Mouse (Mus musculus) MEL (cell line): ENCODE data around the gene Racgap1. TPM values are rescaled to one million over a fixed set of nuclear protein-coding genes. Genes with fewer than 3 reads are reported as not detected.

Experiments
- DNase-seq: peaks from one replicate; pipeline ENCODE4 v3.0.0; 2011; ENCODE audit warnings: low read depth, low spot score
- H3K27ac ChIP-seq: 2 replicates; pipeline ENCODE4 v1.5.1; 2012; ENCODE audit warnings: low read depth, mild to moderate bottlenecking, control low read depth, low read length, moderate library complexity; ENCODE audit not compliant: control insufficient read depth
- H3K27me3 ChIP-seq, 2 experiments: fragments of 150-350 bp in 1 of 2; sonication (generic) in 1 of 2; 2 replicates each; pipeline ENCODE4 v1.6.1; 2012; ENCODE audit warnings: low read length in 2 of 2, mild to moderate bottlenecking in 2 of 2, improper control_type of control experiment in 1 of 2, moderate library complexity in 1 of 2; ENCODE audit not compliant: insufficient read depth in 2 of 2, control insufficient read depth in 1 of 2
- H3K36me3 ChIP-seq, 2 experiments: 2 replicates each; pipeline ENCODE4 v1.6.1; 2012 to 2014; ENCODE audit warnings: low read length in 2 of 2, improper control_type of control experiment in 1 of 2, inconsistent platforms in 1 of 2, mild to moderate bottlenecking in 1 of 2; ENCODE audit not compliant: insufficient read depth in 2 of 2, control insufficient read depth in 1 of 2
- H3K4me1 ChIP-seq, 2 experiments: fragments of 150-350 bp in 1 of 2; sonication (generic) in 1 of 2; 2 replicates each; pipeline ENCODE4 v1.6.1; 2012; ENCODE audit warnings: low read length in 2 of 2, improper control_type of control experiment in 1 of 2, mild to moderate bottlenecking in 1 of 2; ENCODE audit not compliant: insufficient read depth in 2 of 2, control insufficient read depth in 1 of 2
- H3K4me3 ChIP-seq, 2 experiments: fragments of 150-350 bp in 1 of 2; sonication (generic) in 1 of 2; 2 replicates each; pipeline ENCODE4 v1.5.1; 2012; ENCODE audit warnings: low read depth in 2 of 2, low read length in 2 of 2, mild to moderate bottlenecking in 2 of 2, moderate library complexity in 2 of 2, control low read depth in 1 of 2, improper control_type of control experiment in 1 of 2; ENCODE audit not compliant: control insufficient read depth in 1 of 2, insufficient read depth in 1 of 2
- H3K79me2 ChIP-seq: 2 replicates; pipeline ENCODE4 v1.6.1; 2012; ENCODE audit warnings: mild to moderate bottlenecking, low read length, moderate library complexity; ENCODE audit not compliant: control insufficient read depth, poor library complexity, insufficient read depth
- H3K9ac ChIP-seq: 2 replicates; pipeline ENCODE4 v1.6.1; 2012; ENCODE audit warnings: low read depth, mild to moderate bottlenecking, control low read depth, low read length, moderate library complexity; ENCODE audit not compliant: control insufficient read depth, poor library complexity, severe bottlenecking
- H3K9me3 ChIP-seq: fragments of 150-350 bp; sonication (generic); replicated peaks from 2 replicates; pipeline ENCODE4 v1.6.1; 2012; ENCODE audit warnings: mild to moderate bottlenecking, low read length, improper control_type of control experiment, moderate library complexity; ENCODE audit not compliant: insufficient read depth
- BHLHE40 ChIP-seq: IDR thresholded peaks from 2 replicates; pipeline ENCODE4 v1.6.1; 2012; ENCODE audit warnings: low read depth, mild to moderate bottlenecking, inconsistent platforms, low read length, improper control_type of control experiment, borderline replicate concordance
- CHD1 ChIP-seq: IDR thresholded peaks from 2 replicates; pipeline ENCODE4 v1.6.1; 2012; ENCODE audit warnings: low read depth, mild to moderate bottlenecking, inconsistent platforms, low read length, improper control_type of control experiment
- CHD2 ChIP-seq: IDR thresholded peaks from 2 replicates; pipeline ENCODE4 v1.6.1; 2011; ENCODE audit warnings: low read length, improper control_type of control experiment
- CTCF ChIP-seq, 3 experiments: IDR thresholded peaks in 2 of 3; conservative IDR thresholded peaks in 1 of 3; 2 replicates each; pipeline ENCODE4 v1.5.1; 2011 to 2012; ENCODE audit warnings: low read length in 3 of 3, low read depth in 2 of 3, mild to moderate bottlenecking in 2 of 3, improper control_type of control experiment in 1 of 3, inconsistent platforms in 1 of 3, mixed read lengths in 1 of 3, moderate library complexity in 1 of 3; ENCODE audit not compliant: control insufficient read depth in 1 of 3, insufficient read depth in 1 of 3, poor library complexity in 1 of 3, severe bottlenecking in 1 of 3
- E2F4 ChIP-seq: IDR thresholded peaks from 2 replicates; pipeline ENCODE4 v1.6.1; 2011; ENCODE audit warnings: low read depth, low read length, improper control_type of control experiment, borderline replicate concordance
- ELF1 ChIP-seq: IDR thresholded peaks from 2 replicates; pipeline ENCODE4 v1.6.1; 2014; ENCODE audit warnings: low read depth, mild to moderate bottlenecking, inconsistent platforms, low read length, improper control_type of control experiment, moderate library complexity
- EP300 ChIP-seq, 2 experiments: IDR thresholded peaks; 2 replicates each; pipeline ENCODE4 v1.6.1; 2011; ENCODE audit warnings: improper control_type of control experiment in 2 of 2, low read length in 2 of 2, low read depth in 1 of 2, mild to moderate bottlenecking in 1 of 2
- ETS1 ChIP-seq: IDR thresholded peaks from 2 replicates; pipeline ENCODE4 v1.6.1; 2012; ENCODE audit warnings: low read depth, mild to moderate bottlenecking, inconsistent platforms, low read length, improper control_type of control experiment, moderate library complexity
- GABPA ChIP-seq: IDR thresholded peaks from 2 replicates; pipeline ENCODE4 v1.6.1; 2012; ENCODE audit warnings: low read depth, mild to moderate bottlenecking, inconsistent platforms, low read length, improper control_type of control experiment, moderate library complexity
- GATA1 ChIP-seq: IDR thresholded peaks from 2 replicates; pipeline ENCODE4 v1.6.1; 2011; ENCODE audit warnings: low read depth, low read length, improper control_type of control experiment
- HCFC1 ChIP-seq: IDR thresholded peaks from 2 replicates; pipeline ENCODE4 v1.6.1; 2012; ENCODE audit warnings: low read depth, mild to moderate bottlenecking, inconsistent platforms, low read length, improper control_type of control experiment, moderate library complexity
- JUND ChIP-seq: IDR thresholded peaks from 2 replicates; pipeline ENCODE4 v1.6.1; 2011; ENCODE audit warnings: low read depth, mild to moderate bottlenecking, improper control_type of control experiment, low read length
- KAT2A ChIP-seq: conservative IDR thresholded peaks from 2 replicates; pipeline ENCODE4 v1.6.1; 2012; ENCODE audit warnings: low read depth, low read length, improper control_type of control experiment, inconsistent platforms
- MAFK ChIP-seq: IDR thresholded peaks from 2 replicates; pipeline ENCODE4 v1.6.1; 2011; ENCODE audit warnings: low read depth, mild to moderate bottlenecking, low read length, improper control_type of control experiment, borderline replicate concordance
- MAX ChIP-seq: IDR thresholded peaks from 2 replicates; pipeline ENCODE4 v1.6.1; 2011; ENCODE audit warnings: low read length, improper control_type of control experiment
- MAZ ChIP-seq: IDR thresholded peaks from 2 replicates; pipeline ENCODE4 v1.6.1; 2012; ENCODE audit warnings: low read depth, mild to moderate bottlenecking, inconsistent platforms, low read length, improper control_type of control experiment
- MEF2A ChIP-seq: IDR thresholded peaks from 2 replicates; pipeline ENCODE4 v1.6.1; 2014; ENCODE audit warnings: low read depth, mild to moderate bottlenecking, inconsistent platforms, low read length, improper control_type of control experiment; ENCODE audit not compliant: poor library complexity, insufficient replicate concordance, severe bottlenecking; ENCODE audit errors: extremely low read depth
- MXI1 ChIP-seq: IDR thresholded peaks from 2 replicates; pipeline ENCODE4 v1.6.1; 2011; ENCODE audit warnings: mild to moderate bottlenecking, low read depth, low read length, improper control_type of control experiment
- MYB ChIP-seq: IDR thresholded peaks from 2 replicates; pipeline ENCODE4 v1.6.1; 2011; ENCODE audit warnings: mild to moderate bottlenecking, low read depth, low read length, improper control_type of control experiment
- MYC ChIP-seq: IDR thresholded peaks from 2 replicates; pipeline ENCODE4 v1.6.1; 2011; ENCODE audit warnings: low read depth, mild to moderate bottlenecking, low read length, improper control_type of control experiment, moderate library complexity
- NELFE ChIP-seq: IDR thresholded peaks from 2 replicates; pipeline ENCODE4 v1.6.1; 2011; ENCODE audit warnings: low read depth, low read length, improper control_type of control experiment
- NRF1 ChIP-seq: IDR thresholded peaks from 2 replicates; pipeline ENCODE4 v1.6.1; 2014; ENCODE audit warnings: low read depth, mild to moderate bottlenecking, inconsistent platforms, low read length, improper control_type of control experiment, moderate library complexity; ENCODE audit not compliant: poor library complexity, insufficient read depth, severe bottlenecking
- POLR2A ChIP-seq, 2 experiments: IDR thresholded peaks; 2 replicates each; pipeline ENCODE4 v1.6.1; 2011 to 2012; ENCODE audit warnings: low read length in 2 of 2, mild to moderate bottlenecking in 2 of 2, control low read depth in 1 of 2, improper control_type of control experiment in 1 of 2, low read depth in 1 of 2, moderate library complexity in 1 of 2; ENCODE audit not compliant: control insufficient read depth in 1 of 2, insufficient read depth in 1 of 2, poor library complexity in 1 of 2
- POLR2AphosphoS2 ChIP-seq: IDR thresholded peaks from 2 replicates; pipeline ENCODE4 v1.6.1; 2011; ENCODE audit warnings: low read length, improper control_type of control experiment
- POLR2AphosphoS5 ChIP-seq: IDR thresholded peaks from 2 replicates; pipeline ENCODE4 v1.6.1; 2012; ENCODE audit warnings: low read depth, borderline replicate concordance, mild to moderate bottlenecking, inconsistent platforms, low read length, moderate library complexity, mixed read lengths
- RAD21 ChIP-seq: IDR thresholded peaks from 2 replicates; pipeline ENCODE4 v1.6.1; 2011; ENCODE audit warnings: mild to moderate bottlenecking, low read depth, low read length, improper control_type of control experiment
- RCOR1 ChIP-seq: IDR thresholded peaks from 2 replicates; pipeline ENCODE4 v1.6.1; 2012; ENCODE audit warnings: low read depth, mild to moderate bottlenecking, inconsistent platforms, low read length, improper control_type of control experiment
- SIN3A ChIP-seq: IDR thresholded peaks from 2 replicates; pipeline ENCODE4 v1.6.1; 2012; ENCODE audit warnings: low read length, improper control_type of control experiment, inconsistent platforms
- SMC3 ChIP-seq: IDR thresholded peaks from 2 replicates; pipeline ENCODE4 v1.6.1; 2011; ENCODE audit warnings: low read depth, low read length, improper control_type of control experiment
- TAL1 ChIP-seq: IDR thresholded peaks from 2 replicates; pipeline ENCODE4 v1.6.1; 2012; ENCODE audit warnings: mild to moderate bottlenecking, inconsistent platforms, low read length, moderate library complexity, mixed read lengths
- TBP ChIP-seq: IDR thresholded peaks from 2 replicates; pipeline ENCODE4 v1.8.0; 2011; ENCODE audit warnings: low read depth, low read length, improper control_type of control experiment
- TCF12 ChIP-seq: IDR thresholded peaks from 2 replicates; pipeline ENCODE4 v1.6.1; 2014; ENCODE audit warnings: low read depth, mild to moderate bottlenecking, inconsistent platforms, low read length, improper control_type of control experiment, moderate library complexity
- UBTF ChIP-seq: IDR thresholded peaks from 2 replicates; pipeline ENCODE4 v1.6.1; 2012; ENCODE audit warnings: low read depth, mild to moderate bottlenecking, inconsistent platforms, low read length, improper control_type of control experiment, moderate library complexity, borderline replicate concordance; ENCODE audit not compliant: insufficient read depth
- USF1 ChIP-seq: IDR thresholded peaks from 2 replicates; pipeline ENCODE4 v1.6.1; 2014; ENCODE audit warnings: low read depth, mild to moderate bottlenecking, inconsistent platforms, low read length, improper control_type of control experiment, moderate library complexity
- ZC3H11A ChIP-seq: IDR thresholded peaks from 2 replicates; pipeline ENCODE4 v1.6.1; 2012; ENCODE audit warnings: low read depth, mild to moderate bottlenecking, inconsistent platforms, low read length, improper control_type of control experiment
- ZKSCAN1 ChIP-seq: IDR thresholded peaks from 2 replicates; pipeline ENCODE4 v1.6.1; 2012; ENCODE audit warnings: low read depth, mild to moderate bottlenecking, inconsistent platforms, low read length, improper control_type of control experiment, moderate library complexity
- ZMIZ1 ChIP-seq: IDR thresholded peaks from 2 replicates; pipeline ENCODE4 v1.6.1; 2012; ENCODE audit warnings: low read depth, mild to moderate bottlenecking, inconsistent platforms, low read length, improper control_type of control experiment, moderate library complexity
- ZNF384 ChIP-seq: IDR thresholded peaks from 2 replicates; pipeline ENCODE4 v1.6.1; 2012; ENCODE audit warnings: low read depth, mild to moderate bottlenecking, inconsistent platforms, low read length, improper control_type of control experiment
- polyA plus RNA-seq, 2 experiments: library from polyadenylated mRNA; stranded (reverse) in 1 of 2; unstranded in 1 of 2; fragments of >175 nt in 1 of 2; fragments of >200 nt in 1 of 2; gene quantifications; 2 replicates each; pipeline versions ENCODE4 v1.2.1 to v1.2.4; 2012; ENCODE audit warnings: low replicate concordance in 2 of 2, low read depth in 1 of 2; ENCODE audit not compliant: insufficient read length in 2 of 2, insufficient read depth in 1 of 2, missing spikeins in 1 of 2
- total RNA-seq: library from RNA; depleted of rRNA; stranded (reverse); fragments of 300-350 nt; gene quantifications from 2 replicates; pipeline ENCODE4 v1.2.3, GENCODE M21; 2012

Racgap1 gene
- total and polyA plus RNA-seq, 3 experiments: 126 to 367 (median 149) TPM

GRCm38 (mm10) chr15:99662371-99662770 lies 10.9 kb upstream of the Racgap1 start:
- Histone ChIP-seq H3K27me3 (peaks cover 0 to 2% of the 10 kb centered on the region in 2 experiments; a peak in 1 of 4 replicates), H3K79me2 (peaks cover 2% of the 10 kb centered on the region; the same call in 1 of the 2 replicates), H3K4me3 (no peak overlapping the region), H3K9ac (peak overlapping the region; percentile 26), H3K36me3 (peaks cover 0 to 31% of the 10 kb centered on the region in 2 experiments; a peak in 2 of 4 replicates), H3K27ac (peak overlapping the region; percentile 63), H3K9me3 (no peaks in the 10 kb centered on the region), H3K4me1 (peaks cover 13 to 43% of the 10 kb centered on the region in 2 experiments)
- peak; percentile 78 for DNase-seq
- TF ChIP-seq UBTF (no peak), MAX (no peak), EP300 (IDR thresholded peaks at IDR 0.05; ENCODE audit: low read depth in 1 of 2, low read length in 2 of 2) (peak; percentile 46 to 77; a peak in 3 of 4 replicates), KAT2A (no peak), POLR2AphosphoS2 (no peak), MXI1 (no peak), ZNF384 (no peak), TBP (no peak), POLR2A (IDR thresholded peaks at IDR 0.05; ENCODE audit: control insufficient read depth in 1 of 2, insufficient read depth in 1 of 2, low read depth in 1 of 2, low read length in 2 of 2, poor library complexity in 1 of 2) (no peak), RAD21 (no peak), E2F4 (no peak), JUND (no peak), NELFE (peak; percentile 15; the same call in 1 of the 2 replicates), ZMIZ1 (no peak), MYB (no peak), CHD2 (no peak), MAFK (no peak), GATA1 (peak; percentile 78), POLR2AphosphoS5 (no peak), SIN3A (0 out of 2 replicates have a peak, but pooled peaks have one; percentile 24), TCF12 (peak; percentile 77), SMC3 (no peak), GABPA (no peak), ELF1 (no peak), MYC (peak; percentile 12; the same call in 1 of the 2 replicates), ETS1 (no peak), USF1 (no peak), NRF1 (no peak), HCFC1 (no peak), RCOR1 (peak; percentile 66; the same call in 1 of the 2 replicates), MEF2A (no peak), ZC3H11A (no peak), ZKSCAN1 (no peak), TAL1 (peak; percentile 92), CHD1 (no peak), BHLHE40 (no peak), MAZ (no peak), CTCF (IDR thresholded peaks at IDR 0.05 in 2 of 3, conservative IDR thresholded peaks at IDR 0.05 in 1 of 3; ENCODE audit: control insufficient read depth in 1 of 3, insufficient read depth in 1 of 3, low read depth in 2 of 3, low read length in 3 of 3, poor library complexity in 1 of 3, severe bottlenecking in 1 of 3) (no peak)
